Mouse (Mus musculus) adrenal gland, postnatal 14 days (tissue): ENCODE data around the gene Sp8. TPM values are rescaled to one million over a fixed set of nuclear protein-coding genes. Genes with fewer than 3 reads are reported as not detected.

Experiments used
- DNase-seq: peaks from one replicate; pipeline ENCODE4 v3.0.0; 2021; ENCODE audit warnings: mixed read lengths
- total RNA-seq: library from RNA; stranded (reverse); gene quantifications from 2 replicates; pipeline ENCODE4 v1.2.3, GENCODE M21; 2021

Sp8 gene
- total RNA-seq, 1 experiment from 2014 or later = not detected

DNA sequence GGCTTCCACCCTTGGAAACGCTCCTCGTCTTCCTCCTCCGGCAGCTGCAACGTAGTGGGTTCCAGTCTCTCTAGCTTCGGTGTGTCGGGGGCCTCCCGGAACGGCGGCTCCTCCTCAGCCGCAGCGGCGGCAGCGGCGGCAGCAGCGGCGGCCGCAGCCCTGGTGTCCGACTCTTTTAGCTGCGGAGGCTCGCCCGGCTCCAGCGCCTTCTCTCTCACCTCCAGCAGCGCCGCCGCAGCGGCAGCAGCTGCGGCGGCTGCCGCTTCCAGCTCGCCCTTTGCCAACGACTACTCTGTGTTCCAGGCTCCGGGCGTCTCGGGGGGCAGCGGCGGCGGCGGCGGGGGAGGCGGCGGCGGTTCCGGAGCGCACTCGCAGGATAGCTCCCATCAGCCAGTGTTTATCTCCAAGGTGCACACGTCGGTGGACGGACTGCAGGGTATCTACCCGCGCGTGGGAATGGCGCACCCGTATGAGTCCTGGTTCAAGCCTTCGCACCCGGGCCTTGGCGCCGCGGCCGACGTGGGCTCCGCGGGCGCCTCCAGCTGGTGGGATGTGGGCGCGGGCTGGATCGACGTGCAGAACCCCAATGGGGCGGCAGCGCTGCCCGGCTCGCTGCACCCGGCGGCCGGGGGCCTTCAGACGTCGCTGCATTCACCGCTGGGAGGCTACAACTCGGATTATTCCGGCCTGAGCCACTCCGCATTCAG lies 2.5 kb downstream of the Sp8 start:
- no peak for DNase-seq

DNA sequence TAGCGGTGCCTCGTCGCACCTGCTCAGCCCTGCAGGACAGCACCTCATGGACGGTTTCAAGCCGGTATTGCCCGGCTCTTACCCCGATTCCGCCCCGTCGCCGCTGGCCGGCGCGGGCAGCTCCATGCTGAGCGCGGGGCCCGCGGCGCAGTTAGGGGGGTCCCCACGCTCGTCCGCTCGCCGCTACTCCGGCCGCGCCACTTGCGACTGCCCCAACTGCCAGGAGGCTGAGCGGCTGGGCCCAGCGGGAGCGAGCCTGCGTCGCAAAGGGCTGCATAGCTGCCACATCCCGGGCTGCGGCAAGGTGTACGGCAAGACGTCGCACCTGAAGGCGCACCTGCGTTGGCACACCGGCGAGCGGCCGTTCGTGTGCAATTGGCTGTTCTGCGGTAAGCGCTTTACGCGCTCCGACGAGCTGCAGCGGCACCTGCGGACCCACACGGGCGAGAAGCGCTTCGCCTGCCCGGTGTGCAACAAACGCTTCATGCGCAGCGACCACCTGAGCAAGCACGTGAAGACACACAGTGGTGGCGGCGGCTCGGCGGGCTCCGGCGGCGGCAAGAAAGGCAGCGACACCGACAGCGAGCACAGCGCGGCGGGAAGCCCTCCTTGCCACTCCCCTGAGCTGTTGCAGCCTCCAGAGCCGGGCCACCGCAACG lies 3.2 kb downstream of the Sp8 start:
- DNase-seq = no peak

DNA sequence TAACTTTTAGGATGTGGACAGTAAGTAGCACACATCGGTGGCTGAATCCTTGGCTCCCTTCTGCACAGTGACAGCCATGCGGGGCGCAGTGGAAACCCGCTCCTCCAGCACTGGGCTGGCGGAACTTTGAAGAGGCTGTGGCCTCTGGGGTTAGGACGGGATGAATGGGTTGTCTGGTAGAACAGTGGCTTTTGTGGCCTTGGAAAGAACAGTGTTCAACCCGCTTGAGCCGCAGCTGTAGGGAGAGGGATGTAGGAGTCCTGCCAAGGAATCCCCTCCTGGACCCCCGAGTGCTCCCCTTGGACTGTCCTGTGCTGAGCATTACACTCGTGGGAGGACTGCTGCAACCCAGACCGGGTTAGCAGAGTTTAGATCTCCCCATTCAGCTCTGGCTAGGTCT lies 3.9 kb downstream of the Sp8 start:
- no peak for DNase-seq

DNA sequence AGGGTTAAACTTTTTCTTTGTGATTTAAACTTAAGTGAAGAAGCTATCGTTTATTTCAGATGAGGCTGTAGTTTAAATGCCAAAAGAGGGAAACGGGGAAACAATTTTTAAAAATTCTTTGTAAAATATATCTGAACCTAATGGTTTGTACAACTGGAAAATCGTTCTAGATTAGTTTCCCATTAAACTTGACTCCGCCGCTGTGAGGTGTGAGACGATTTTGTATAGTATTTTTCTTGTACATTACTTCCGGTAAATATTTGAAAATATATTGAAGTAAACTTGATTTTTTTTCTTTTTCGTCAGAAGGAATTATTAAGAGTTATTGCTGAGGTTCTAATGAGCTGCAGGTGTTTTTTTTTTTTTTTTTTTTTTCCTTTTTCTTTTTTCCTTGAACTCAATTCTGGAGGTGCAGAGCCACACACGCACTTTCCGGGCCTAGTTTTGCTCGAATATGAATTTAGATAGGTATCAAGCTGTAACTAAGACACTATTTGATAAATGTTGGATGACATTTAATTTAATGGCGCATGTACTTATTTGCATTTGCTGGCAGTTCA lies 4.8 kb downstream of the Sp8 start:
- DNase-seq = no peak

DNA sequence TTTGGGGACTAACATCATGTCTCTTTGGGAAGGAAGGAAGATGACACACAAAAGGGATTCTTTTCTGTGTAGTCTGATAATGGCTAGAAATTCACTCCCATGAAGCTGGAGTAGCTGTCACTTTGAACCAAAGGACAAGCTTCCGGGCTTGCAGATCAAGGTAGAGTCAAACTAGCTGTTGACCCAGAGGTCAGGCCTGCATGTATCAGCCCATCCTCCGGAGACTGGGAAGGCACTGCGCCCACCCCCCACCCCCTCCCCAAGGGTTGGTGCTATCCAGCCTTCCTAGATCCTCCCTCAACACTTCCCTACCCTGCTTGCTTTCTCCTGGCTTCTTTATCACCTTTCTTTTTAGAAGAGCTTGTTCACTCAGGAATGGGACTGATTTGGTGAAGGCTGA lies 7.2 kb downstream of the Sp8 start:
- DNase-seq = no peak

DNA sequence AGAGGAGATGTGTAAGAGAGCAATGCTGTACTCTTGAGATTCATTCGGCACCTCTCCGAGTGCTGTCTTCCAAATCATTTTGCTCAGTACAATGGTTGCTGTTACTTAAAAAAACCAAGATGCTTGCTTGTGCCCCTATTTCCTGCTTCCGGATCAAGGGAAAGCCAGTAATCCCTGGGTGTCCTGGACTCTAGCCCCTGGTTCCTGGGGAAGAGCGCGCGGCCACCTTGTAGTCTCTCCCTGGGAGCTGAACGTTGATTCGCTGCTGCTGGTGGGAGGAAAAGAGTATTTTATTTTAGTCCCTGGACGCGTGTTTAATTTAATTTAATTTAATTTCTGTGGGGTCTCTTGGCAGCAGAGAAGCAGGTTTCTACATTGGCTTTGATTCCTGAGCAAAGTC lies 8.3 kb downstream of the Sp8 start:
- DNase-seq = no peak

DNA sequence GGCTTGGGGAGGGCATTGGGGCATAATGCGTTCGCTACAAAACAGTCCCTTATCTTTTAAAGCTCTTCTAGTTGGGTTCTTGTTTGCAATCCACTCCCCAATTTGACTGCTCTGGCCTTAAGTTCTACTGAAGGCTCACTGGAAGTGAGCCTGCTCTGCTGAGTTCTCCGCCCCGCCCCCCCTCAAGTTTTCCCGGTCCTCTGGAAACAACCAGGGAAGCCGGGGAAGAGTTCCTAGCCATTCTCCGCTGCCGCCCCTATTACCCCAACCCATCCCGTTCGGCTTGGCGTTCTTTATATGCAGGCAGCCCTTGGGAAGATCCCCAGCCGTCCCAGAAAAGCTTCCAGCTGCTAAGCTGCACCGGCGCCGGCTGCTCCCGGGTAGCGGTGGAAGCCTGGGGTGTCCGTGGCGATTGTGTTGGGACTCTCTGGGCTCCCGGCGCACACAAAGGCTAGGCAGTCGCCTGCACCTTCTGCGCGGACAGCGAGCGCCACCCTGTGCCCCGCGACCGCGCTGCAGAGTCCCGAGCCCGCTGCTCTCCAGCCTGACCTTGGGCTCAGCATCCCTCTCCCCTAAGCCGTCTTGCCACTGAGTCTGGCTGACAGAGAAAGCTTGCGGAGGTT lies 8.8 kb downstream of the Sp8 start:
- DNase-seq = peak; percentile 79

DNA sequence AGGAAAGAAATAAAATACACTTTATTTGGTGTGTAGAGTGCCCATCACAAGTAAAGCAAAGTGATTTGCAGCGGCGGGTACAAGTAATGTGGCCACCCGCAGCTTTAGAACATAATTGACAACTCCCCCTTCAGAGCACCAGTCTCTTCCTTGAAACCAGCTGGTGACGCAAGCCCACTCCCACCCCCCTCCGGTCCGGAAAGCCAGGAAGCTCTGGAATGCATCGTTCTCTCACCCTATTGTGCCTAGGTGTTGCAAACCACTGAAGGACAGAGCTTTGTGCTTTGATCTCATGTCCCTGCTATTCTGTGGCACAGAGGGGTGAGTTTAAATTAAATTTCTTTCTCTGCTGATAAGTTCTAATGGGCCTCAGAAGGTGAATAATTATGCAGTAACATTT lies 10.0 kb downstream of the Sp8 start:
- DNase-seq = no peak

DNA sequence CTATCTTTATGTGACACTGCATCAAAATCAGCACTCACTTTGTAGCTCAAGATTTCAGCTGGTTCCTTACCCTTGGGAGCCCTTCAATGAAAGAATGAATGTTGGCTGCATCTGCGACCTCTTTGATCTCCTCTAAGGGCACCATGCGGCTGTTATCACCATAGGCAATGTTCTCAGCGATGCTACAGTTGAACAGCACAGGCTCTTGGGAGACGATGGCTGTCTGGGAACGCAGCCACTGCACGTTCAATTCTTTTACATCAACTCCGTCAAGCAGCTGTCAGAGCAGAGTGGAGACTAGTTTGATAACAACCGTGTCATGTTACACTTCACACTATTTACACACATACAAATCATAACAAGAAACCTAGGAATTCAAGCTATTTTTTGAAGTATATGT lies 26.5 kb downstream of the Sp8 start:
- DNase-seq = no peak

DNA sequence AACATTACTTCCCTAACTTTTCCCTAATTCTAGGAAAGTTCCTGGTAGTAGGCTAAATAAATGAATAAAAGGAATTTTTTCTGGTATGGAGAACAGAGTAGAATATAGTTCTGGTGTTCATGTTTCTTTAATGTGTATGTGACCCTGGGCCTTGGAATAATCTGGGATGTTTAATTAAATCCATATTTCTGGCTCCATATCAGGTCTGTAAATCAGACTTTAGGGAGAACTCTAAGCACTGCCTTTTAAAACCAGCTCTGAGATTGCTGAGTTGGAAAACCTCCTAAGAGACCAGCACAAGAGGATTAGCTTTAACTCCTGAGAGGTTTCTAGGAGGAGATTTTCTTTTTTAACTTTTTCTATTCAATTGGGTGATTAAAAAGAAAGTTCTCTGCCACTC lies 36.7 kb downstream of the Sp8 start:
- no peak for DNase-seq

DNA sequence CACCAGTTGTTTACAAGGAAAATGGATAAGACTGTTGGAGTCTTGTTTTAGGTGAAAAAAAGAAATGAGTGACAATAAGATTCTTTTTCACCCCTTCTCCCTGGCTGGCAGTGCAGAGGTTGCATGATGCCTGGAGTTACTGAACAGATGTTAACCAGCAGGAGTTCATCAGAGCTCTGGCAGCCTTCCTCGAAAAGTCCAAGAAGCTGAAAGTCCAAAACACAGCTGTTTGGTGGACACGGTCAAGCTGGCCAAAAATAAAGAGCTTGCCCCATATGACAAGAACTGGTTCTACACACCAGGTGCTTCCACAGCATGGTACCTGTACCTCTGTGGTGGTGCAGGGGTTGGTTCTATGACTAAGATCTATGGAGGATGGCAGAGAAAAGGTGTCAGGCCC lies 41.8 kb downstream of the Sp8 start:
- DNase-seq = no peak

Other genes starting within 250 kb of the Sp8 start
- gene Abcb5, start 120.1 kb downstream of the Sp8 start, total RNA-seq = 0.19 and 0.26 TPM in 2 replicates